Mouse (Mus musculus) induced T-regulatory cell, adult 2 months (primary cell): ENCODE measurements around the gene Heatr3.
"Not testable (repeated sequence)": the region's sequence is repeated elsewhere in the genome, so short reads cannot be mapped to it uniquely, and the experiment has no call there.

Experiments
- DNase-seq: peaks from one replicate; pipeline ENCODE4 v3.0.0-alpha.2; 2012; ENCODE audit warnings: low read depth

The Heatr3 gene

DNA sequence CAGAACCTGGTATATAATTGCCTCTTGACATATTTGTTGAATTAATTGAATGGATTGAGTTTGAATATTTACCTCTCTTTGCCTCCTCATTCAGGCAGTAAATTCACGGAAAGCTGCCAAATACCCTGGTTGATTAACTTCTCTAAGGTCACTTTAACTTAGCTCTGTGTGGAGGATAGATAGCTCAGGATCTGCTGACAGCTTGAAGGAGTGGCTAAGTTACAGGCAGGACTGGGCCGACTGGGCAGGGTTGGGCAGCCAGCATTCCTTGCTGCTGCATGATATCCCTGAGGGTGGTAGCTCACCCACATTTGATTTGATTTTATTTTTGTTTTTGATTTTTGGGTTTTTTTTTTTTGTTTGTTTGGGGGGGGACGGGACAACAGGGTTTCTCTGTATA, 59.7 kb downstream of the Heatr3 start:
- DNase-seq: no peak

DNA sequence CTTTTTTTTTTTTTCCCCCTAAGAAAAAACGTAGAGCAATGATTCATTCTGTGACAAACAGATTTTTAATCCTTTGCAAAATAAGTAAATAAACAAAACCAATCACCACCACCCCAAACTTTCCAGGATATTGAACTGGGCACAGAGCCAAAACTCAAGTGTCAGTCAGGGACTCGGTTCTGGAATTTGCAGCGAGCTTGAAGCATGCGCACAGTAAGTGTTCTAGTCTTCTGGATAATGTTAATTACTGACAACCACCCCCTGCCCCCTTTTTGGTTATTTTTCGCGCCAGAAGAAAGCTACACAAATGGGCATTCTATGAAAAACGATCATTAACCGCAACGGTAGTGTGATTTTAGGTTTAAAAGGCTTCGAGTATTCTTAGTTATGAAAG, 60.9 kb downstream of the Heatr3 start:
- DNase-seq: no peak

DNA sequence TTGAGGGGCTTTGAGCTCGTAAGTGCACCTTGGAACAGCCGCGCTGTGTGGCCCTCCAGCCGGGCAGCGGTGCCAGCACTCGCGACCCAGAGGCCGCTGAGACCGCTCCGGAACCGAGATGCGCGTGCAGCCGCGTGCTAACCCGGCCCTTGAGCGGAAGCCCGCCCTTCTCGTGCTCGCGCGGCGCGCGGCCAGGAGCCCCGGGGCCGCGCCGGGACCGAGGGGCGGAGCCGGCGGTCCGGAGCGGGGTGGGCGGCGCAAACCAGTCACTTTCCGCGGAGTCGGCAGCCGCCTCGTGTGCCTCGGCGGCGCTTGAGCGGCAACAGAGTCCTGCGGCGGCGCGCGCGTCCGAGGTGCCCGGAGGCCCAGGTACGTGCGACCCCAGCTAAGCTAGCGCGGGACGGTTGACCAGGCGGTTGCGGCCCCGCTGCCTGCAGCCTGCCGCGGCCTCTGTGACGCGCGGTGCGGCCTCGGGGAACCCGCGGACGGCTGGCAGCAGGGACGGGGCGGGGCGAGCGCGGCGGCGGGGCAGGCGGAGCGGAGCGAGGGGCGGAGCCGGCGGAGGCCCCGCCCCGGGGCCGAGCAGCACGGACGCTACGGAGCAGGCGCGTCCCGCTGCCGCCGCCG, 61.4 kb downstream of the Heatr3 start, which contains the start of gene Tent4b:
Gene Tent4b, plus strand, starts transcription at position 269 of the 627 bp plus-strand sequence.
- DNase-seq: peak; percentile 94

DNA sequence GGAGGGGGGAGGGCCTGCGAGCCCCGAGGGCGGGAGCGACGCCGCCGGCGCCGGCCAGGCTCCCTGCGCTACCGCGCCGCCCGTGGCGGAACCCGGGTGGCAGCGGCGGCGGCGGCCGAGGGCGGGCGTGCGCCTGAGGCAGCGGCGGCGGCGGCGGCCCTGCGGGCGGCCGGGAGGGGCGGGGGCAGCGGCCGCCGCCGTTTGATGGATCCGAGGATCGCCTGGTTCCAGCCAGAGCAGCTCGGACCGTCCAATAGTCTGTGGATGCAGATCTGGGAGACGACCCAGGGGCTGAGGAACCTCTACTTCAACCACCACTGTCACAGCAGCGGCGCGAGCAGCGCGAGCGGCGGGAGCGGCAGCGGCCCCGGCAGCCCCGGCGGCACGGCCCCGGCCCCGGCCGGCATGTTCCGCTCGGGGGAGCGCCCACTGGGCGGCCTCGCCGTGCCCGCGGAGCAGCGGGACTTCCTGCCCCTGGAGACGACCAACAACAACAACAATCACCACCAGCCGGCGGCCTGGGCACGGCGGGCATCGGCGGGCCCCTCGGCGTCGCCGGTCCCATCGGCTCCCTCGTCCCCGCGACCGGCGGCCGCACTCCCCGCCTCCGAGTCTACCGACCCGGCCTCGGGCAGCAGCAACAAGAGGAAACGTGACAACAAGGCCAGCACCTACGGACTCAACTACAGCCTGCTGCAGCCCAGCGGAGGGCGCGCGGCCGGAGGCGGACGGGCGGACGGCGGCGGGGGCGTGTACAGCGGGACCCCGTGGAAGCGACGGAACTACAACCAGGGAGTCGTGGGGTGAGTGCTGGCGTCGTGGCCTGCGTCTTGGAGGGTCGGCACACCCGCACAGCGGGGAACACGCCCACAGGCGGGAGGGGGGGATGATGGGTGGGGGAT, 62.3 kb downstream of the Heatr3 start:
- DNase-seq: peak; percentile 60

DNA sequence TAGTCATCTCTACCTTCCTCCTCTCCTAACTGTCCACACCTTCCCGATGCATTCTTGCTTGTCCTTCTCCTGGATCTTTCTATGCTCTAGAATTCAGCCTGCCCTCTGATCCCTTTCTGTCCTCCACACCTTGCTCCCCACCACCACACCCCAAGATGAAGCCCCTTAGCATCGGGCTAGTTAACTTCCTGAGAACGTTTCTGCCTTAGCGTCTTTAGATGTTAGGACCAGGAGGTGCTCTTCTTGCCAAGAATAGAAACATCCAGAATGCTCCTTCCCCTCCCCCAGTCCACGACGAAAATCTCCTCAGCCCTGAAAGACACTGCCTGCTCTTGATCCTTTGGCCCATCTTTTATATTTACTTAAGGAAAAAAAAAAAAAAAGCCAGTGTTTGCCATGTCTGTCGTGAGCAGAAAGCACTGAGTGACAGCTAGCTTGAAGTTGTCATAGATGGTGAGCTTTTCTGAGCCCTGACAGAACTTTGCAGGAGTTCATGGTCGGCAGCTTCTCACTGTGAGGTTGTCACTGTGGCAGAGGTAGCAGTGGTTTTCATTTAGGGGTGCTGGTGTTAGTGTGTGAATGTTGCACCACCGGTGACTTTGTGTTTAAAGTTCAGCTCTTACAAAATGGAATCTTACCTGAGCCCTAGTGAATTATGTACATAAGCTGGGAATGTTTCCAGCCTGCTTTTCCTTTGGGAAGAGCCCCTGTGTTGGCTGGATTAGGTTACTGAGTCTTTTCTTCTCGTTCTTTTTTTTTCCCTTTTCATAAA, 63.3 kb downstream of the Heatr3 start:
- DNase-seq: peak; percentile 43

DNA sequence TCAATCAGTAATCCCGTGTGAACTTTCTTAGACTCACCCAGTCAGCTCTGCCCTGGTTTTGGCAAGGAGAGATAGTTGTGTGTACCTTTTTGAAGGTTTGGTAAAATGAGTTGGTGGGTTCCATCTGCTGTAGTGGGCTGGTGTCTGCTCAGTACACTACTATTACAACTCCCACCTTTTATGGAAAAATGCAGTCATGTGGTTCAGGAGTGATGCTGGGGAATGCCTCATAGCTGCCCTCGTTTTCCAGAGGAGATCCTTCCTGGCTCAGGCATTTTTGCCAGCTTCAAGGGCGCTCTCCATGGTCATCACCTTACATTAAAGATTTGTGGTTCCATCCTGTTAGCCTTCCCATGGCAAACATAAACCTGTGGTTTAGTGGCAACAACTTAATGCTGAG, 64.0 kb downstream of the Heatr3 start:
- DNase-seq: no peak

DNA sequence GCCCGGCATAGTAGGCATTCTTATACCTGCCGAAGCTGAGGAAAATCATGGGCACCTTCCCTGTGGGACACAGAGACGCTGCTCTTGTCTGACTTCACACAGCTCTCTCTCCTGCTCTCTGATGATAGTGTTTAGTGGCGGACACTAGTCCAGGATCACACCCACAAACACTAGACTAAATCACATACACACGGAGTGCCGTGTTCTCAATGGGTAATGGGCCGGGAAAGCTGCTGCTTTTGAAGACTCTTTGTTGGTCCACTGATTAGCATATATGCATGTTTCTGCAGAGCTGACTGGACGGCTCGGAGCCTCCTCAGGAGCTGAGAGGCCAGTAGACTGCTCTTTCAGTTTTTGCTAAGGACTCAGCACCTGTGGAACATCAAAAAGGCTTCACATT, 68.4 kb downstream of the Heatr3 start:
- no peak for DNase-seq

DNA sequence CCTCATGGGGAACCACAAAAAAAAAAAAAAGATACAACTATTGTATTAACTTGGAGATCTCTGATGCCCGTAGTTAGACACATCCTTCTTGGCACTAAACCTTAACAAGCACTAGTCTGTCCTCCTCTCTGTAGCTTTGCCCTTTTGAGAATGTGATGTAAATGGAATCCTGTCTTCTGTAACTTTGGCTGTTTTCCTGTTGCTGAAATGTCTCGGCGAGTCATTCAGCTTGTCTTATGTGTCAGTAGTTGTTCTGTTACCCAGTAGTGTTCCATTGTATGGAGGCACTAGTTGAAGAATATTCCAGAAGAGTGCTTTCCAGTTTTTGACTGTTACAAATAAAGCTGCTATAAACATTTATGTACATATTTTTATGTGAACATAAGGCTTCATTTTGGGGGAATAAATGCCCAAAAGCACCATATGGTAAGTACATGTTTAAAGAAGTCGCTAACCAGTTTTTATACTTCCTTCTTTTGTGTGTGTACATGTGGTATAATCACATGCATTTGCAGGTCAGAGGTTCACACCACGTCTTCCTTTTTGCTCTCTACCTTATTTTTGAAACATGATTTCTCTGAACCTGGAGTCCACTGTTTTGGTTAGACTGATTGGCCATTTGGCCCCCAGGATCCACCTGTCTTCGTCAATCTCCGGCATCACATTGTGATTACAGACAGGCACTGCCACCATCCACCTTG, 69.6 kb downstream of the Heatr3 start:
- no peak for DNase-seq

DNA sequence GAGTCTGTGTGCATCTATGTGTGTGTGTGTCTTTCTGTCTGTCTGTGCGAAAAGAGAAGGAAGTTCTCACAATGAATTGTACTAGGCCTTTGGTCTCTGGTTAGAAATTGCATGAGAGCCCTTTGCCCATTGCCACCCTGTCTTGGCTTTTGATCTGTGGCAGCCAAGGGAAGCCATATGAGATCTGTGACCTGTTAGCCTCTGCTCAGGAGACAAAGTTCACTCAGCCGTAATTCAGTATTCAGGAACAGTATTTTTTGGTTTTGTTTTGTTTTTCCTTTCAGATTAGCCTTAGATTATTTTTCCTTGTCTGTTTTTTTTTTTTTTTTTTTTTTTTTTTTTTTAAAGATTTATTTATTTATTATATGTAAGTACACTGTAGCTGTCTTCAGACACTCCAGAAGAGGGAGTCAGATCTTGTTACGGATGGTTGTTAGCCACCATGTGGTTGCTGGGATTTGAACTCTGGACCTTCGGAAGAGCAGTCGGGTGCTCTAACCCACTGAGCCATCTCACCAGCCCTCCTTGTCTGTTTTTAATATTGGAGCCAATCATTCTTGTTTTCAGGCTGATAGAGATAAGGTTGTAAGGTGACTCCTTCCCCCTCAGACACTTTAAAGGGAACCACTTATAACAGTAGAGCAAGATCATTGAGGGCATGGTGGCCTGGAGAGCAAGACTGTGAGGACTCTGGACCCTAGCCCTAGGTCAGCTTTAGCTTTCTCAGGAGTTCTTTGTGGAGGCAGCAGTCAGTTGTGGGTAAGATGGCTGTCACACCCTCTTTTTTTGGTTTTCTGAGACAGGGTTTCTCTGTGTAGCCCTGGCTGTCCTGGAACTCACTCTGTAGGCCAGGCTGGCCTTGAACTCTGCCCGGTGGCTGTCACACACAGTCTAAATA, 72.5 kb downstream of the Heatr3 start:
- DNase-seq: not testable (repeated sequence)

DNA sequence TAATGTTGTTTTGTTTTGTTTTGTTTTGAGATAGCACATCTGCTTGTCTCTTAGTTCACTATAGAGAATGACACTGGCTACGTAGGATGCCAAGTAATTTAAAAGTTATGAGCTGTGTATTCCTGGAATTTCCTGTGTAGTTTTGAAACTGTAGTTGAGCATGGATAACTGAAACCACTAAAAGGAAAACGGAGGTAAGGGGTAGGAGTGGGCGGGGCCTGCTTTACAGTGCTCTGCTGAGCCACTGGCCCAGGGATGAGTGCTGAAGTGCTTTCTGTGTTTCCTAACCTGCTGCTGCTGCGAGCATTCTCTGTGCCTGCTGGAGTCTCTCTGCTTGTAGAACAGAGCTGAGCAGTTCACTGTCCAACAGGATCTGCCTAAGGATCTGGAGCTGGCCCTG, 83.7 kb downstream of the Heatr3 start:
- no peak for DNase-seq
